ENCODE assay signal across 8 mouse cellular contexts in genomic region chr5:118814052-118814451, GRCm38 (mm10).
A peak's percentile ranks its signal among the peaks of the same experiment; 100 is the strongest.
DNase-seq lines count a peak whose midpoint lies in the region; ATAC-seq lines count a peak whose summit lies in the region.

No protein-coding gene starts in this region.

- H3K4me2 ChIP-seq in intestine, embryonic 14.5 days (ENCODE audit: low read length) = no peak overlapping the region
- H3K4me2 ChIP-seq in intestine, embryonic 16.5 days (ENCODE audit: low read depth, low read length) = no peak overlapping the region

- no peak overlapping the region for H3K4me3 ChIP-seq in intestine, embryonic 14.5 days (ENCODE audit: low read depth, low read length)
- no peak overlapping the region for H3K4me3 ChIP-seq in intestine, embryonic 16.5 days (ENCODE audit: low read length)

- no peaks in the 10 kb centered on the region for H3K9me3 ChIP-seq in intestine, embryonic 14.5 days (ENCODE audit: control insufficient read depth, low read length)
- H3K9me3 ChIP-seq in intestine, embryonic 16.5 days (ENCODE audit: control insufficient read depth, low read length) = no peaks in the 10 kb centered on the region

- no peaks in the 10 kb centered on the region; the same call in 1 of the 2 replicates for H3K4me1 ChIP-seq in intestine, embryonic 14.5 days (replicated peaks; ENCODE audit: control insufficient read depth, insufficient read depth, low read length)
- H3K4me1 ChIP-seq in intestine, embryonic 16.5 days (ENCODE audit: control insufficient read depth, insufficient read depth, low read length) = no peaks in the 10 kb centered on the region; the same call in 1 of the 2 replicates

- no peaks in the 10 kb centered on the region for H3K27me3 ChIP-seq in intestine, embryonic 14.5 days (replicated peaks; ENCODE audit: control insufficient read depth, insufficient read depth, low read length)
- no peaks in the 10 kb centered on the region for H3K27me3 ChIP-seq in intestine, embryonic 16.5 days (replicated peaks; ENCODE audit: control insufficient read depth, insufficient read depth, low read length)

- no peaks in the 10 kb centered on the region for H3K36me3 ChIP-seq in intestine, embryonic 14.5 days (ENCODE audit: control insufficient read depth, insufficient read depth, low read length)
- H3K36me3 ChIP-seq in intestine, embryonic 16.5 days (ENCODE audit: control insufficient read depth, insufficient read depth, low read length) = no peaks in the 10 kb centered on the region

- no peak overlapping the region for H3K27ac ChIP-seq in intestine, embryonic 14.5 days (ENCODE audit: low read depth)
- H3K27ac ChIP-seq in intestine, embryonic 16.5 days (ENCODE audit: low read length) = no peak overlapping the region

- intact Hi-C loops in gastrocnemius, postnatal 36 days (cut with DNase I) = loop anchor here (1.0 kb wide), 1 partner anchor 33 kb away; no protein-coding TSS in a partner anchor

- DNase-seq in intestine, embryonic 14.5 days (ENCODE audit: low spot score) = peak; percentile 63
- peak; percentile 28 for DNase-seq in 416B (ENCODE audit: low read depth)
- DNase-seq in ZHBTc4 (ENCODE audit: low read depth, low spot score) = peak; percentile 85
- peak; percentile 21 to 50 for DNase-seq in gastrocnemius, postnatal 36 days
- peak; percentile 4 for DNase-seq in retina, adult 2 months (ENCODE audit: low read depth, low spot score)
- DNase-seq in cerebellum, postnatal 36 days = no peak

- no peak for ATAC-seq in intestine, embryonic 14.5 days (replicated peaks; ENCODE audit: low FRiP score, low TSS enrichment, low read depth)
- no peak for ATAC-seq in intestine, embryonic 16.5 days
- no peak for ATAC-seq in cerebellum, adult (ENCODE audit: insufficient number of reproducible peaks, low FRiP score, low TSS enrichment)

- WGBS in intestine, embryonic 14.5 days = 49% methylated on average over 6 of the region's 6 CpGs
- 41% methylated on average over 6 of the region's 6 CpGs for WGBS in intestine, embryonic 16.5 days

- no peak overlapping the region for H3K9ac ChIP-seq in intestine, embryonic 14.5 days (ENCODE audit: low read length)
- no peak overlapping the region for H3K9ac ChIP-seq in intestine, embryonic 16.5 days (ENCODE audit: low read depth, low read length)

Comparison
In these comparisons a context has a peak if more than half of its experiments do, and no peak if none do; other contexts are left out.
1. DNase-seq: peak in intestine, embryonic 14.5 days (single experiment), 416B (single experiment), ZHBTc4 (single experiment), gastrocnemius, postnatal 36 days (2 of 2) and retina, adult 2 months (single experiment); none in cerebellum, postnatal 36 days (0 of 2).